ENCODE assay signal across 15 mouse cellular contexts in the genomic region with DNA sequence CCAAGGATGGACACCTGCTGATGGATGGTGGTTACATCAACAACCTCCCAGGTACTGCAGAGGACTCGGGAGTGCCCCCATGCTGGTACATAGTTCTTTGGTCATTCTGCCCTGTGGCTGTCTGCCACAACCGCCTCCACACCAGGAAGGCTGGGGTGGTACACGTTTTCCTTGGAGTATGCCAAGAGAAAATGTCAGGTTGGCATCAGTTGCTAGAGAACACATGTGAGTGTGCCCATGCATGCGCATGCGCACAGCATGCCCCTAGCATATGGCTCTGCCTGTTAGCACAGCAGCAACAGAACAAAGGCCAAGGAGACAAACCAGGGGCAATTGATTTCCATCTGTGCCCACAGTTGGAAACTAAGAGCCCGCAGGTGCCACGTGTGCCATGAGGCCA. TPM values are rescaled to one million over a fixed set of nuclear protein-coding genes. Genes with fewer than 3 reads are reported as not detected.
DNase-seq lines count a peak whose midpoint lies in the region; ATAC-seq and TF ChIP-seq lines count a peak whose summit lies in the region.
"Had no signal": no experiment of that assay in that cellular context is flagged by ENCODE, and none has a peak within 500 bp of the region (broad histone marks: within the 10 kb centered on the region; RNA-seq: fewer than 3 reads in every experiment).

No protein-coding gene starts in this region.

- 75% methylated on average over 7 of the region's 7 CpGs for WGBS in forebrain, postnatal 0 days
- 92% methylated on average over 7 of the region's 7 CpGs for WGBS in forebrain, embryonic 11.5 days

- peaks cover 11% of the 10 kb centered on the region; the same call in 1 of the 2 replicates for H3K4me1 ChIP-seq in forebrain, postnatal 0 days (ENCODE audit: insufficient read depth)
- peaks cover 7% of the 10 kb centered on the region for H3K4me1 ChIP-seq in forebrain, embryonic 11.5 days (replicated peaks; ENCODE audit: control insufficient read depth, insufficient read depth, low read length)

- peak; percentile 35 for DNase-seq in forebrain, postnatal 0 days
- DNase-seq in forebrain, embryonic 11.5 days (ENCODE audit: low spot score): no peak
- DNase-seq in right cerebral cortex, adult 18-20 months: peak; percentile 69
- no peak for DNase-seq in right cerebral cortex, postnatal 4 days
- DNase-seq in layer of hippocampus, postnatal 36 days: peak; percentile 70 to 76
- no peak for DNase-seq in ovary, postnatal 36 days (ENCODE audit: low spot score)
- no peak for DNase-seq in spleen, adult 18-20 months
- DNase-seq: gastrocnemius, postnatal 25 days; liver, embryonic 13.5 days had no signal

- H3K4me2 ChIP-seq in forebrain, postnatal 0 days (ENCODE audit: low read depth): no peak overlapping the region
- no peak overlapping the region for H3K4me2 ChIP-seq in forebrain, embryonic 11.5 days (ENCODE audit: low read depth, low read length, severe bottlenecking)
- H3K4me2 ChIP-seq: heart, embryonic 15.5 days; liver, embryonic 13.5 days had no signal

- H3K9ac ChIP-seq in forebrain, postnatal 0 days: no peak overlapping the region
- H3K9ac ChIP-seq in forebrain, embryonic 11.5 days (ENCODE audit: low read length): no peak overlapping the region
- H3K9ac ChIP-seq: heart, embryonic 15.5 days; liver, embryonic 13.5 days had no signal

- H3K4me3 ChIP-seq in forebrain, postnatal 0 days (ENCODE audit: low read depth, low read length): no peak overlapping the region
- H3K4me3 ChIP-seq in forebrain, embryonic 11.5 days (ENCODE audit: low read depth, low read length): no peak overlapping the region
- H3K4me3 ChIP-seq: heart, embryonic 15.5 days; liver, embryonic 13.5 days; myocyte had no signal

- TF ChIP-seq CTCF in forebrain, postnatal 0 days (IDR thresholded peaks at IDR 0.05; ENCODE audit: low read depth): no peak

- no peak for ATAC-seq in forebrain, postnatal 0 days
- ATAC-seq in forebrain, embryonic 11.5 days (replicated peaks; ENCODE audit: low FRiP score): no peak
- no peak for ATAC-seq in granulocyte monocyte progenitor cell, adult 5-6 weeks (replicated peaks; ENCODE audit: poor library complexity, severe bottlenecking)
- ATAC-seq: intestine, embryonic 16.5 days had no signal

- no peaks in the 10 kb centered on the region for H3K9me3 ChIP-seq in forebrain, postnatal 0 days (ENCODE audit: low read length)
- H3K9me3 ChIP-seq in forebrain, embryonic 11.5 days (ENCODE audit: control insufficient read depth, low read length): no peaks in the 10 kb centered on the region
- H3K9me3 ChIP-seq: heart, embryonic 15.5 days; liver, embryonic 13.5 days had no signal

- no peak overlapping the region for H3K27ac ChIP-seq in forebrain, postnatal 0 days (ENCODE audit: low read depth, low read length)
- H3K27ac ChIP-seq in forebrain, embryonic 11.5 days (ENCODE audit: low read depth, low read length): no peak overlapping the region
- H3K27ac ChIP-seq: heart, embryonic 15.5 days; liver, embryonic 13.5 days; macrophage had no signal

- no peaks in the 10 kb centered on the region for H3K27me3 ChIP-seq in forebrain, postnatal 0 days (ENCODE audit: insufficient read depth, low read length)
- H3K27me3 ChIP-seq in forebrain, embryonic 11.5 days (ENCODE audit: control insufficient read depth, insufficient read depth, low read length): no peaks in the 10 kb centered on the region
- H3K27me3 ChIP-seq: heart, embryonic 15.5 days; liver, embryonic 13.5 days had no signal

- no peaks in the 10 kb centered on the region for H3K36me3 ChIP-seq in forebrain, postnatal 0 days (ENCODE audit: insufficient read depth)
- no peaks in the 10 kb centered on the region for H3K36me3 ChIP-seq in forebrain, embryonic 11.5 days (ENCODE audit: control insufficient read depth, insufficient read depth, low read length)
- H3K36me3 ChIP-seq: heart, embryonic 15.5 days had no signal

RNA-seq across cellular contexts. Expression of a gene that starts 3.2 kb away (rescaled TPM):
- total RNA-seq in forebrain, postnatal 0 days (2014; rRNA removed): 285 and 329 TPM in 2 replicates
- polyA plus RNA-seq in forebrain, postnatal 0 days (2015; fragmentation: Nextera tagmentation; extraction: Ambion mirVana): 258 and 262 TPM in 2 replicates
- polyA plus RNA-seq in forebrain, embryonic 11.5 days (2014; fragmentation: Nextera tagmentation; extraction: Ambion mirVana): 68.0 and 81.2 TPM in 2 replicates
- total RNA-seq in layer of hippocampus, postnatal 36 days (2021): 100 to 1,000 TPM; 948 to 958 TPM
- total RNA-seq in granulocyte monocyte progenitor cell, adult 5-6 weeks (2014; fragmentation: Nextera tagmentation): 18.6 and 19.2 TPM in 2 replicates
- total RNA-seq in granulocyte monocyte progenitor cell, adult 5-6 weeks (2017): 4.2 and 22.6 TPM in 2 replicates

RNA-seq across cellular contexts. Expression of a gene that starts 29.2 kb away (rescaled TPM):
- not detected in 2 replicates for total RNA-seq in forebrain, postnatal 0 days (2014; rRNA removed)
- not detected in 2 replicates for polyA plus RNA-seq in forebrain, postnatal 0 days (2015; fragmentation: Nextera tagmentation; extraction: Ambion mirVana)
- not detected in 2 replicates for polyA plus RNA-seq in forebrain, embryonic 11.5 days (2014; fragmentation: Nextera tagmentation; extraction: Ambion mirVana)
- total RNA-seq in layer of hippocampus, postnatal 36 days (2021): not detected
- total RNA-seq in granulocyte monocyte progenitor cell, adult 5-6 weeks (2014; fragmentation: Nextera tagmentation): not detected in 2 replicates
- total RNA-seq in granulocyte monocyte progenitor cell, adult 5-6 weeks (2017): not detected in 2 replicates
- total RNA-seq: ES-E14; gastrocnemius, postnatal 25 days had no signal
- polyA plus RNA-seq: heart, embryonic 15.5 days; macrophage; myocyte had no signal

RNA-seq across cellular contexts. Expression of a gene that starts 44.0 kb away (rescaled TPM):
- total RNA-seq in forebrain, postnatal 0 days (2014; rRNA removed): not detected in 2 replicates
- polyA plus RNA-seq in forebrain, postnatal 0 days (2015; fragmentation: Nextera tagmentation; extraction: Ambion mirVana): not detected in 2 replicates
- 0.31 TPM in 1 of 2 replicates, not detected in the other for polyA plus RNA-seq in forebrain, embryonic 11.5 days (2014; fragmentation: Nextera tagmentation; extraction: Ambion mirVana)
- not detected for total RNA-seq in layer of hippocampus, postnatal 36 days (2021)
- 1.3 TPM in 1 of 2 replicates, not detected in the other for total RNA-seq in granulocyte monocyte progenitor cell, adult 5-6 weeks (2014; fragmentation: Nextera tagmentation)
- not detected in 2 replicates for total RNA-seq in granulocyte monocyte progenitor cell, adult 5-6 weeks (2017)
- total RNA-seq: gastrocnemius, postnatal 25 days had no signal
- polyA plus RNA-seq: macrophage, myocyte had no signal

Comparison
In these comparisons a context has a peak if more than half of its experiments do, and no peak if none do; other contexts are left out.
1. DNase-seq: peak in forebrain, postnatal 0 days (single experiment), right cerebral cortex, adult 18-20 months (single experiment) and layer of hippocampus, postnatal 36 days (2 of 2); none in forebrain, embryonic 11.5 days (single experiment), right cerebral cortex, postnatal 4 days (single experiment), ovary, postnatal 36 days (single experiment) and spleen, adult 18-20 months (0 of 2).
2. RNA of a gene that starts 3.2 kb away (total RNA-seq): 948 to 958 TPM in layer of hippocampus, postnatal 36 days and 285 to 329 TPM in forebrain, postnatal 0 days; 4.2 to 22.6 TPM in granulocyte monocyte progenitor cell, adult 5-6 weeks; every median in the first group is over 10 times any median in the second.